ENCODE assay signal across 13 mouse cellular contexts in genomic region chr3:132628741-132629140, GRCm38 (mm10). TPM values are rescaled to one million over a fixed set of nuclear protein-coding genes. Genes with fewer than 3 reads are reported as not detected.
DNase-seq lines count a peak whose midpoint lies in the region; ATAC-seq and TF ChIP-seq lines count a peak whose summit lies in the region.
"Had no signal": no experiment of that assay in that cellular context is flagged by ENCODE, and none has a peak within 500 bp of the region (broad histone marks: within the 10 kb centered on the region; RNA-seq: fewer than 3 reads in every experiment).

No protein-coding gene starts in this region.

- no peak for ATAC-seq in lung, postnatal 0 days
- no peak; the same call in 1 of the 2 replicates for ATAC-seq in intestine, embryonic 16.5 days
- no peak for ATAC-seq in stomach, postnatal 0 days (ENCODE audit: low FRiP score, low TSS enrichment)
- ATAC-seq in CD4-positive, CD25-positive, alpha-beta regulatory T cell, adult 4 months, result no peak
- ATAC-seq: forebrain, embryonic 13.5 days had no signal

- no peak for TF ChIP-seq EP300 in lung, postnatal 0 days (IDR thresholded peaks at IDR 0.05)
- no peak for TF ChIP-seq EP300 in stomach, postnatal 0 days (optimal IDR thresholded peaks at IDR 0.05)

- H3K9ac ChIP-seq in lung, postnatal 0 days (replicated peaks; ENCODE audit: low read depth), result no peak overlapping the region
- no peak overlapping the region for H3K9ac ChIP-seq in intestine, embryonic 16.5 days (ENCODE audit: low read depth, low read length)
- no peak overlapping the region for H3K9ac ChIP-seq in stomach, postnatal 0 days (ENCODE audit: low read length)
- H3K9ac ChIP-seq: forebrain, embryonic 13.5 days; lung, embryonic 15.5 days had no signal

- DNase-seq in gastrocnemius, postnatal 10 days, result peak; percentile 10
- no peak for DNase-seq in gastrocnemius, adult 8-10 months (ENCODE audit: low spot score in 2 of 2)
- peak; percentile 16 for DNase-seq in lung, postnatal 0 days (ENCODE audit: low spot score)
- no peak for DNase-seq in lung, postnatal 14 days
- DNase-seq in stomach, postnatal 0 days (ENCODE audit: low spot score), result peak; percentile 19
- DNase-seq in heart, embryonic 10.5 days (ENCODE audit: low spot score), result no peak
- DNase-seq: heart, postnatal 10 days; layer of hippocampus, adult 9-11 months had no signal

- H3K27ac ChIP-seq in lung, postnatal 0 days (ENCODE audit: low read length), result no peak overlapping the region
- 0 out of 2 replicates have a peak overlapping the region, but pooled peaks have one; percentile 6 for H3K27ac ChIP-seq in intestine, embryonic 16.5 days (ENCODE audit: low read length)
- H3K27ac ChIP-seq in stomach, postnatal 0 days (replicated peaks), result no peak overlapping the region
- H3K27ac ChIP-seq in heart, embryonic 10.5 days, result no peak overlapping the region
- H3K27ac ChIP-seq: forebrain, embryonic 13.5 days; lung, embryonic 15.5 days had no signal

- TF ChIP-seq CTCF in lung, postnatal 0 days (IDR thresholded peaks at IDR 0.05), result peak; percentile 36
- TF ChIP-seq CTCF in stomach, postnatal 0 days (IDR thresholded peaks at IDR 0.05; ENCODE audit: low read depth), result peak; percentile 60

- H3K27me3 ChIP-seq in lung, postnatal 0 days (replicated peaks; ENCODE audit: insufficient read depth, low read length), result no peaks in the 10 kb centered on the region
- H3K27me3 ChIP-seq in intestine, embryonic 16.5 days (replicated peaks; ENCODE audit: control insufficient read depth, insufficient read depth, low read length), result no peaks in the 10 kb centered on the region
- H3K27me3 ChIP-seq in stomach, postnatal 0 days (ENCODE audit: control insufficient read depth, insufficient read depth, low read length), result no peaks in the 10 kb centered on the region
- H3K27me3 ChIP-seq in heart, embryonic 10.5 days (ENCODE audit: insufficient read depth, poor library complexity, severe bottlenecking), result no peaks in the 10 kb centered on the region
- H3K27me3 ChIP-seq: forebrain, embryonic 13.5 days; lung, embryonic 15.5 days had no signal

- no peak overlapping the region for H3K4me3 ChIP-seq in lung, postnatal 0 days (ENCODE audit: low read depth, low read length)
- H3K4me3 ChIP-seq in intestine, embryonic 16.5 days (ENCODE audit: low read length), result no peak overlapping the region
- no peak overlapping the region for H3K4me3 ChIP-seq in stomach, postnatal 0 days (ENCODE audit: low read depth, low read length)
- H3K4me3 ChIP-seq in heart, embryonic 10.5 days, result no peak overlapping the region
- H3K4me3 ChIP-seq: forebrain, embryonic 13.5 days; lung, embryonic 15.5 days had no signal

- no peaks in the 10 kb centered on the region for H3K4me1 ChIP-seq in lung, postnatal 0 days (ENCODE audit: insufficient read depth, low read depth, low read length)
- peaks cover 7% of the 10 kb centered on the region; the same call in 1 of the 2 replicates for H3K4me1 ChIP-seq in intestine, embryonic 16.5 days (ENCODE audit: control insufficient read depth, insufficient read depth, low read length)
- no peaks in the 10 kb centered on the region for H3K4me1 ChIP-seq in stomach, postnatal 0 days (replicated peaks; ENCODE audit: control insufficient read depth, insufficient read depth)
- no peaks in the 10 kb centered on the region for H3K4me1 ChIP-seq in heart, embryonic 10.5 days
- H3K4me1 ChIP-seq: forebrain, embryonic 13.5 days; lung, embryonic 15.5 days had no signal

- H3K36me3 ChIP-seq in lung, postnatal 0 days (ENCODE audit: insufficient read depth, low read length), result no peaks in the 10 kb centered on the region
- no peaks in the 10 kb centered on the region for H3K36me3 ChIP-seq in intestine, embryonic 16.5 days (ENCODE audit: control insufficient read depth, insufficient read depth, low read length)
- no peaks in the 10 kb centered on the region for H3K36me3 ChIP-seq in stomach, postnatal 0 days (ENCODE audit: control insufficient read depth, insufficient read depth, low read length)
- H3K36me3 ChIP-seq in heart, embryonic 10.5 days, result no peaks in the 10 kb centered on the region
- H3K36me3 ChIP-seq: lung, embryonic 15.5 days had no signal

- no peaks in the 10 kb centered on the region for H3K9me3 ChIP-seq in lung, postnatal 0 days (ENCODE audit: low read length)
- H3K9me3 ChIP-seq in intestine, embryonic 16.5 days (ENCODE audit: control insufficient read depth, low read length), result no peaks in the 10 kb centered on the region
- no peaks in the 10 kb centered on the region for H3K9me3 ChIP-seq in stomach, postnatal 0 days (ENCODE audit: control insufficient read depth, low read length)
- H3K9me3 ChIP-seq in heart, embryonic 10.5 days, result no peaks in the 10 kb centered on the region
- H3K9me3 ChIP-seq: forebrain, embryonic 13.5 days; lung, embryonic 15.5 days had no signal

- H3K4me2 ChIP-seq in lung, postnatal 0 days (replicated peaks; ENCODE audit: low read depth, low read length), result no peak overlapping the region
- no peak overlapping the region for H3K4me2 ChIP-seq in intestine, embryonic 16.5 days (ENCODE audit: low read depth, low read length)
- no peak overlapping the region for H3K4me2 ChIP-seq in stomach, postnatal 0 days (replicated peaks; ENCODE audit: low read depth)
- H3K4me2 ChIP-seq: forebrain, embryonic 13.5 days; lung, embryonic 15.5 days had no signal

- 24% methylated on average over 8 of the region's 8 CpGs for WGBS in lung, postnatal 0 days
- WGBS in intestine, embryonic 16.5 days, result 31% methylated on average over 8 of the region's 8 CpGs
- 24% methylated on average over 8 of the region's 8 CpGs for WGBS in stomach, postnatal 0 days
- 47% methylated on average over 8 of the region's 8 CpGs for whole genome bisulfite sequencing in heart, embryonic 10.5 days

RNA-seq across cellular contexts. Expression of gene Gimd1, which starts 0.9 kb away (rescaled TPM):
- not detected for total RNA-seq in gastrocnemius, postnatal 10 days (2021)
- total RNA-seq in gastrocnemius, adult 8-10 months (2022), result not detected
- not detected in 2 replicates for polyA plus RNA-seq in lung, postnatal 0 days (2015; fragmentation: Nextera tagmentation; extraction: Ambion mirVana)
- polyA plus RNA-seq in intestine, embryonic 16.5 days (2015; fragmentation: Nextera tagmentation; extraction: Ambion mirVana), result 19.7 and 22.8 TPM in 2 replicates
- polyA plus RNA-seq in stomach, postnatal 0 days (2015; fragmentation: Nextera tagmentation; extraction: Ambion mirVana), result 0.11 and 0.24 TPM in 2 replicates
- under 1 TPM in 1 of 2 experiments, not detected in 1; 0.26 TPM for polyA plus RNA-seq in CD4-positive, CD25-positive, alpha-beta regulatory T cell, adult 4 months (2017; shearing (Covaris generic))
- 0.28 and 4.8 TPM in 2 replicates for polyA plus RNA-seq in heart, embryonic 10.5 days (2016; fragmentation: Nextera tagmentation; extraction: Ambion mirVana)
- total RNA-seq: adrenal gland, adult 18-20 months; heart, postnatal 10 days had no signal
- polyA plus RNA-seq: forebrain, embryonic 13.5 days; lung, embryonic 15.5 days had no signal

RNA-seq across cellular contexts. Expression of gene Tbck, which starts 55.2 kb away (rescaled TPM):
- total RNA-seq in gastrocnemius, postnatal 10 days (2021), result 10 to 100 TPM; 11.0 to 11.1 TPM
- total RNA-seq in gastrocnemius, adult 8-10 months (2022), result 10 to 100 TPM in 1 of 4 experiments, 1 to 10 TPM in 3; 8.4 to 10.4 (median 9.2) TPM
- polyA plus RNA-seq in lung, postnatal 0 days (2015; fragmentation: Nextera tagmentation; extraction: Ambion mirVana), result 11.3 and 13.9 TPM in 2 replicates
- 14.3 and 14.9 TPM in 2 replicates for polyA plus RNA-seq in intestine, embryonic 16.5 days (2015; fragmentation: Nextera tagmentation; extraction: Ambion mirVana)
- polyA plus RNA-seq in stomach, postnatal 0 days (2015; fragmentation: Nextera tagmentation; extraction: Ambion mirVana), result 8.5 and 9.2 TPM in 2 replicates
- 10 to 100 TPM; 37.0 to 44.4 TPM for polyA plus RNA-seq in CD4-positive, CD25-positive, alpha-beta regulatory T cell, adult 4 months (2017; shearing (Covaris generic))
- 14.7 and 14.8 TPM in 2 replicates for polyA plus RNA-seq in heart, embryonic 10.5 days (2016; fragmentation: Nextera tagmentation; extraction: Ambion mirVana)

RNA-seq across cellular contexts. Expression of gene Aimp1, which starts 55.4 kb away (rescaled TPM):
- total RNA-seq in gastrocnemius, postnatal 10 days (2021), result 10 to 100 TPM; 61.2 to 69.8 TPM
- total RNA-seq in gastrocnemius, adult 8-10 months (2022), result 10 to 100 TPM; 71.3 to 84.4 (median 75.4) TPM
- polyA plus RNA-seq in lung, postnatal 0 days (2015; fragmentation: Nextera tagmentation; extraction: Ambion mirVana), result 48.9 and 50.1 TPM in 2 replicates
- 75.5 and 78.8 TPM in 2 replicates for polyA plus RNA-seq in intestine, embryonic 16.5 days (2015; fragmentation: Nextera tagmentation; extraction: Ambion mirVana)
- polyA plus RNA-seq in stomach, postnatal 0 days (2015; fragmentation: Nextera tagmentation; extraction: Ambion mirVana), result 55.4 and 59.2 TPM in 2 replicates
- 10 to 100 TPM; 91.6 to 94.6 TPM for polyA plus RNA-seq in CD4-positive, CD25-positive, alpha-beta regulatory T cell, adult 4 months (2017; shearing (Covaris generic))
- 63.9 and 79.3 TPM in 2 replicates for polyA plus RNA-seq in heart, embryonic 10.5 days (2016; fragmentation: Nextera tagmentation; extraction: Ambion mirVana)

Comparison
In these comparisons a context has a peak if more than half of its experiments do, and no peak if none do; other contexts are left out.
1. DNase-seq: peak in gastrocnemius, postnatal 10 days (single experiment), lung, postnatal 0 days (single experiment) and stomach, postnatal 0 days (single experiment); none in gastrocnemius, adult 8-10 months (0 of 2), lung, postnatal 14 days (single experiment) and heart, embryonic 10.5 days (single experiment).